9 mouse cellular contexts compared by ENCODE assay signal in the genomic region with DNA sequence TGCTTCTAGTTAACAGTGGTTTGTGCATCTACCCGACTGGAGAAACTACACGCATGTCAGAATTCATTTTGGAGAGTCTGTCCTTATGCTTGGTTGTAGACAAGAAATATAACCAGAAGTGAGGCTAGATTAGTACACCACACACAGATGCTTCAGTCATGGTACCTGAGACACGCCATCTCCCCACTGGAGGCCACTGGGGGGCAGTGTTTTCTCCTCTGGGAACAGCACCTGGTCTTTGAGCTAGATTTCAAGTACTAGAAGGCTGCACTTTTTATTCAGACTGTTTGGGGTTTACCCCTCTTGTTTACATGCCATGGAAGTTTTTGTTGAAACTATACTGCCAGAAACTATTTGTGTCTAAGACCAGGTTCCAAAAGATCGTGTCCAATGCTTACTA. TPM values are rescaled to one million over a fixed set of nuclear protein-coding genes. Genes with fewer than 3 reads are reported as not detected.
DNase-seq lines count a peak whose midpoint lies in the region; ATAC-seq and TF ChIP-seq lines count a peak whose summit lies in the region.
"Had no signal": no experiment of that assay in that cellular context is flagged by ENCODE, and none has a peak within 500 bp of the region (broad histone marks: within the 10 kb centered on the region; RNA-seq: fewer than 3 reads in every experiment).

No protein-coding gene starts in this region.

- H3K27ac ChIP-seq in heart, embryonic 10.5 days = no peak overlapping the region
- no peak overlapping the region for H3K27ac ChIP-seq in cortical plate, adult 2 months (ENCODE audit: insufficient read depth, low read length)
- H3K27ac ChIP-seq: limb, embryonic 13.5 days had no signal

- intact Hi-C loops in heart, postnatal 10 days (cut with DNase I) = loop anchor here (2.0 to 5.0 kb wide), 2 partner anchors 144 to 301 kb away; no protein-coding TSS in a partner anchor

- H3K4me3 ChIP-seq in heart, embryonic 10.5 days = no peak overlapping the region
- no peak overlapping the region for H3K4me3 ChIP-seq in cortical plate, adult 2 months (ENCODE audit: insufficient read depth, low read length)
- H3K4me3 ChIP-seq: limb, embryonic 13.5 days had no signal

- WGBS in heart, embryonic 10.5 days = 27% methylated on average over 4 of the region's 4 CpGs

- peak; percentile 78 for ATAC-seq in megakaryocyte, adult 5-6 weeks (ENCODE audit: poor library complexity, severe bottlenecking)

- TF ChIP-seq CTCF in cortical plate, adult 2 months (IDR thresholded peaks at IDR 0.05; ENCODE audit: extremely low read depth, insufficient read depth, low read length) = peak; percentile 62

- H3K27me3 ChIP-seq in heart, embryonic 10.5 days (ENCODE audit: insufficient read depth, poor library complexity, severe bottlenecking) = no peaks in the 10 kb centered on the region
- H3K27me3 ChIP-seq: limb, embryonic 13.5 days had no signal

- no peaks in the 10 kb centered on the region for H3K4me1 ChIP-seq in heart, embryonic 10.5 days
- no peaks in the 10 kb centered on the region for H3K4me1 ChIP-seq in cortical plate, adult 2 months (ENCODE audit: control insufficient read depth, insufficient read depth, low read length)
- H3K4me1 ChIP-seq: limb, embryonic 13.5 days had no signal

- no peak for TF ChIP-seq POLR2A in cortical plate, adult 2 months (IDR thresholded peaks at IDR 0.05; ENCODE audit: extremely low read depth, insufficient read depth, low read length)

- H3K9me3 ChIP-seq in heart, embryonic 10.5 days = no peaks in the 10 kb centered on the region
- H3K9me3 ChIP-seq: limb, embryonic 13.5 days had no signal

- peak; percentile 41 to 71 for DNase-seq in heart, postnatal 10 days
- no peak for DNase-seq in heart, embryonic 10.5 days (ENCODE audit: low spot score)
- peak; percentile 80 to 81 for DNase-seq in B cell, adult 2 months
- DNase-seq in adipocyte (ENCODE audit: low spot score) = peak; percentile 65
- peak; percentile 51 for DNase-seq in kidney, postnatal 14 days
- peak; percentile 70 for DNase-seq in testis, postnatal 10 days (ENCODE audit: low spot score)

- no peaks in the 10 kb centered on the region for H3K36me3 ChIP-seq in heart, embryonic 10.5 days
- H3K36me3 ChIP-seq: limb, embryonic 13.5 days had no signal

RNA-seq across cellular contexts. Expression of gene Psmd14, which starts 43.2 kb away (rescaled TPM):
- 10 to 100 TPM; 74.8 to 82.0 TPM for total RNA-seq in heart, postnatal 10 days (2021)
- 178 and 206 TPM in 2 replicates for polyA plus RNA-seq in heart, embryonic 10.5 days (2016; fragmentation: Nextera tagmentation; extraction: Ambion mirVana)
- 89.2 and 94.9 TPM in 2 replicates for polyA plus RNA-seq in cortical plate, adult 2 months (2012; rRNA removed)
- 177 and 192 TPM in 2 replicates for total RNA-seq in megakaryocyte, adult 5-6 weeks (2015)
- 148 and 166 TPM in 2 replicates for total RNA-seq in megakaryocyte, adult 5-6 weeks (2017)
